Mouse (Mus musculus) C2C12 (cell line): ENCODE data around the gene Trio. TPM values are rescaled to one million over a fixed set of nuclear protein-coding genes. Genes with fewer than 3 reads are reported as not detected.

ENCODE experiments used
- H3K27me3 ChIP-seq: one replicate; pipeline ENCODE4 v1.6.1; 2011; ENCODE audit not compliant: control insufficient read depth, insufficient read depth, insufficient read length
- H3K36me3 ChIP-seq: one replicate; pipeline ENCODE4 v1.6.1; 2011; ENCODE audit not compliant: control insufficient read depth, insufficient read depth
- H3K4me3 ChIP-seq: one replicate; pipeline ENCODE4 v1.5.1; 2011; ENCODE audit warnings: mild to moderate bottlenecking, control low read depth; ENCODE audit not compliant: poor library complexity, insufficient read depth, severe bottlenecking
- H3K79me2 ChIP-seq: one replicate; pipeline ENCODE4 v1.6.1; 2011; ENCODE audit not compliant: control insufficient read depth, insufficient read depth
- H3K79me3 ChIP-seq: one replicate; pipeline ENCODE4 v1.6.1; 2011; ENCODE audit warnings: low read depth, control low read depth
- H3ac ChIP-seq: one replicate; pipeline ENCODE3; 2011; ENCODE audit warnings: low read depth; ENCODE audit not compliant: control insufficient read depth, insufficient read length
- CEBPB ChIP-seq: IDR thresholded peaks from one replicate; pipeline ENCODE4 v1.6.1; 2011; ENCODE audit warnings: low read depth, mild to moderate bottlenecking, control low read depth, moderate library complexity
- CTCF ChIP-seq: IDR thresholded peaks from one replicate; pipeline ENCODE4 v1.5.1; 2011; ENCODE audit not compliant: control insufficient read depth, insufficient read depth, insufficient read length
- FOSL1 ChIP-seq: IDR thresholded peaks from one replicate; pipeline ENCODE4 v1.8.0; 2011; ENCODE audit warnings: mild to moderate bottlenecking, low read length; ENCODE audit not compliant: poor library complexity, insufficient read depth, severe bottlenecking
- MAX ChIP-seq: IDR thresholded peaks from one replicate; pipeline ENCODE4 v1.6.1; 2011; ENCODE audit warnings: mild to moderate bottlenecking, control low read depth
- MYOD1 ChIP-seq: IDR thresholded peaks from one replicate; pipeline ENCODE4 v1.6.1; 2011; ENCODE audit warnings: low read depth; ENCODE audit not compliant: control insufficient read depth, insufficient read length
- MYOG ChIP-seq: IDR thresholded peaks from one replicate; pipeline ENCODE4 v1.6.1; 2011; ENCODE audit not compliant: control insufficient read depth, insufficient read length; ENCODE audit errors: extremely low read depth
- USF1 ChIP-seq: IDR thresholded peaks from one replicate; pipeline ENCODE4 v1.6.1; 2011; ENCODE audit warnings: low read depth, mild to moderate bottlenecking, control low read depth, moderate library complexity
- polyA plus RNA-seq: library from polyadenylated mRNA; unstranded; fragments of >200 nt; fragmentation: generic; extraction: Trizol; gene quantifications from one replicate; pipeline ENCODE4 v1.2.1, GENCODE M21; 2012; ENCODE audit warnings: missing spikeins

The Trio gene
- polyA plus RNA-seq, 1 experiment: 26.2 TPM

GRCm38 (mm10) chr15:27797480-27798155, 228.0 kb downstream of the Trio start:
- no peaks in the 10 kb centered on the region for H3K79me3 ChIP-seq
- TF ChIP-seq MYOG: no peak
- no peak for TF ChIP-seq CTCF
- TF ChIP-seq FOSL1: no peak
- TF ChIP-seq MYOD1: no peak
- no peak for TF ChIP-seq USF1
- no peak for TF ChIP-seq CEBPB
- no peak for TF ChIP-seq MAX
- peaks cover 70% of the 10 kb centered on the region for H3K36me3 ChIP-seq
- H3ac ChIP-seq: no peak overlapping the region
- no peaks in the 10 kb centered on the region for H3K27me3 ChIP-seq
- no peak overlapping the region for H3K4me3 ChIP-seq
- H3K79me2 ChIP-seq: no peaks in the 10 kb centered on the region

- Histone ChIP-seq H3K27me3 (no peaks in the 10 kb centered on the region), H3K79me3 (no peaks in the 10 kb centered on the region), H3ac (no peak overlapping the region), H3K36me3 (peaks cover 62% of the 10 kb centered on the region), H3K4me3 (no peak overlapping the region), H3K79me2 (no peaks in the 10 kb centered on the region)
- no peak for TF ChIP-seq MYOG
- TF ChIP-seq MYOD1: no peak
- no peak for TF ChIP-seq MAX
- no peak for TF ChIP-seq USF1
- no peak for TF ChIP-seq FOSL1
- TF ChIP-seq CTCF: no peak
- no peak for TF ChIP-seq CEBPB
These were observed 228.8 kb downstream of the Trio start for GRCm38 (mm10) chr15:27796868-27797222.

- Histone ChIP-seq H3K4me3 (no peak overlapping the region), H3K36me3 (peaks cover 56% of the 10 kb centered on the region), H3ac (no peak overlapping the region), H3K27me3 (no peaks in the 10 kb centered on the region), H3K79me2 (no peaks in the 10 kb centered on the region), H3K79me3 (no peaks in the 10 kb centered on the region)
- TF ChIP-seq MAX (no peak), MYOG (no peak), USF1 (no peak), FOSL1 (no peak), CEBPB (no peak), CTCF (no peak), MYOD1 (no peak)
These were observed 229.4 kb downstream of the Trio start for GRCm38 (mm10) chr15:27795942-27796867.

- Histone ChIP-seq H3K4me3 (no peak overlapping the region), H3ac (no peak overlapping the region), H3K79me2 (no peaks in the 10 kb centered on the region), H3K27me3 (no peaks in the 10 kb centered on the region), H3K79me3 (no peaks in the 10 kb centered on the region), H3K36me3 (peaks cover 33% of the 10 kb centered on the region)
- TF ChIP-seq MYOG (no peak), MAX (no peak), CTCF (no peak), FOSL1 (no peak)
These were observed 232.4 kb downstream of the Trio start for GRCm38 (mm10) chr15:27793284-27793683.

- no peaks in the 10 kb centered on the region for H3K79me2 ChIP-seq
- no peak overlapping the region for H3ac ChIP-seq
- H3K4me3 ChIP-seq: no peak overlapping the region
- no peaks in the 10 kb centered on the region for H3K79me3 ChIP-seq
- no peaks in the 10 kb centered on the region for H3K27me3 ChIP-seq
- peaks cover 25% of the 10 kb centered on the region for H3K36me3 ChIP-seq
- TF ChIP-seq MAX (no peak), CTCF (no peak), MYOG (no peak), CEBPB (no peak), MYOD1 (no peak), USF1 (no peak), FOSL1 (no peak)
These were observed 233.2 kb downstream of the Trio start for GRCm38 (mm10) chr15:27792473-27792872.
